Mouse (Mus musculus) hindbrain, postnatal 0 days (tissue): ENCODE measurements at regions not wholly inside any gene's neighbourhood (a gene's known extent, or its start where the extent isn't known, plus 50 kb on each side); places are given as distances from the start of the nearest gene placed in this dataset.

Source experiments
- ATAC-seq: fragments of 200-750 bp; cut with Nextera tagmentation; 2 replicates; pipeline ENCODE4 v1.8.0; 2017; ENCODE audit warnings: mild to moderate bottlenecking, moderate TSS enrichment, moderate library complexity
- DNase-seq: peaks from one replicate; pipeline ENCODE4 v3.0.0-alpha.2; 2015; ENCODE audit warnings: low spot score
- H3K27ac ChIP-seq: fragments of 300-500 bp; sonication (generic); 2 replicates; pipeline ENCODE4 v1.5.1; 2014; ENCODE audit warnings: mild to moderate bottlenecking
- H3K27me3 ChIP-seq: fragments of 300-500 bp; sonication (generic); 2 replicates; pipeline ENCODE4 v1.6.1; 2014; ENCODE audit warnings: low read length, mixed read lengths; ENCODE audit not compliant: insufficient read depth
- H3K36me3 ChIP-seq: fragments of 300-500 bp; sonication (generic); 2 replicates; pipeline ENCODE4 v1.6.1; 2014; ENCODE audit warnings: low read length, mixed read lengths; ENCODE audit not compliant: insufficient read depth
- H3K4me1 ChIP-seq: fragments of 300-500 bp; sonication (generic); 2 replicates; pipeline ENCODE4 v1.6.1; 2014; ENCODE audit warnings: antibody characterized with exemption, low read length, mixed read lengths; ENCODE audit not compliant: insufficient read depth
- H3K4me2 ChIP-seq: fragments of 300-500 bp; sonication (generic); 2 replicates; pipeline ENCODE4 v1.6.1; 2014; ENCODE audit warnings: low read depth, mild to moderate bottlenecking, low read length, moderate library complexity, mixed read lengths
- H3K4me3 ChIP-seq: fragments of 300-500 bp; sonication (generic); 2 replicates; pipeline ENCODE4 v1.5.1; 2014; ENCODE audit warnings: low read length
- H3K9ac ChIP-seq: fragments of 300-500 bp; sonication (generic); replicated peaks from 2 replicates; pipeline ENCODE4 v1.6.1; 2014; ENCODE audit warnings: mild to moderate bottlenecking, low read length, moderate library complexity, mixed read lengths
- H3K9me3 ChIP-seq: fragments of 300-500 bp; sonication (generic); 2 replicates; pipeline ENCODE4 v1.6.1; 2016; ENCODE audit warnings: low read length, mixed read lengths
- CTCF ChIP-seq: IDR thresholded peaks from 2 replicates; pipeline ENCODE4 v1.5.1; 2016; ENCODE audit warnings: antibody characterized with exemption, control low read depth, low read depth
- WGBS: fragments of 180-500 bp; shearing (Covaris S2); extraction: QIAGEN DNeasy Blood & Tissue Kit; methylation state at CpG from one replicate; pipeline ENCODE4 v1.1.7; 2014; 5-methylcytosine and 5-hydroxymethylcytosine counted together

DNA sequence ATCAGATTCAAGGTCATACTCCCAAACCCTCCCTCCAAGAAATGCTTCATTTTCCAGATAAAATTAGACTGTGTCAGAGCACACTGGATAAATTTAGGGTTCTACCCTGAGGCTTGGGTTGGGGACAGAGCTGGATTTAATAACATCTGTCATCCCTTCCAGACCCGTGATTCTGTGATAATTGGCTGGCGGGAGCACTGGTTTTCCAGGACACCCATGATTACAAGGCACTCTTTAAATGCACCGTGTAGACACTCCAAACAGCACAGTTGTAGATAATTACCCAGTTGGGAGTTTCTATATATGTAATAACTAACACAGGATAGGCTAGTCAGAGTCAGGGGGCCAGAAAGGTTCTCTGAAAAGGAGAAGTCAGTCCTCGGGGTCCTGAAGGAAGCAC is 108.4 kb upstream of the Nebl start:
- 44% methylated on average over 4 of the region's 4 CpGs for WGBS
- Histone ChIP-seq H3K4me1 (peaks cover 18% of the 10 kb centered on the region), H3K4me2 (no peak overlapping the region), H3K36me3 (no peaks in the 10 kb centered on the region), H3K9ac (no peak overlapping the region), H3K27ac (peak overlapping the region; percentile 78), H3K27me3 (no peaks in the 10 kb centered on the region), H3K9me3 (no peaks in the 10 kb centered on the region), H3K4me3 (no peak overlapping the region)
- TF ChIP-seq CTCF: no peak
- no peak for DNase-seq
- peak; percentile 9; the same call in 1 of the 2 replicates for ATAC-seq

DNA sequence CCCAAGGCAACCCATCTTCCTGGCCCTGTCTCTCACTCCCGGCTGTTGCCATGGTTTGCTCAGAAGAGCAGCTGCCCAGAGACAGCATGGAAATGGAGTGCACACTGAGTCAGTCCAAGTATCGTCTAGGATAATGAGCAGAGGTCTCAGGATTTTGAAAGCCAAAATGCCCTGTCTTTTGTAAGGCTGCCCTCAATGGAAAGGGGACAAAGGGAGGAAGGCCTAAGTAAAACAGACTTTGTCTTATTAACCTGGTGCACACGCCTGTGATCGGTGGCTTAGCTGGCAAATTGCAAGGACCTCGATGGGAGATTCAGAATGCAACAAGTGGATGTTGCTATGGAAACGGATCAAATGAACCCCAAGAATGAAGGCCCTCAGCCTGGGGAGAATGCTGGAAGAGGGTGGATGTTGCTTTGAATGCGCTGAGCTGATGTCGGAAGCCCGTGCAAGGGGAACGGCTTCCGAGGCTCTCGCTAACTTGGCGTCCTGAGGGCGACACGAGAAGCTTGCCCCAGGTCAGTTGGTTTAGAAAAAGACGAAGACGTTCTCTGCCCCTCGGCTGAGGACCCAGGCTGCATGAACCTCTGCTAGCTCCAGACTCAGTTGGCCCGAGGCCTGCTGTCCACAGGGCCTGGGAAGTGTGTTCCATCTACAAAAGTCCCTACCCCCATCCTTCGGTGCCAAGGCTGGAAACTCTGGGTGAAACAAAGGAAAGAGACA is 107.8 kb upstream of the Nebl start:
- peak; percentile 81 for ATAC-seq
- H3K9ac ChIP-seq: no peak overlapping the region

DNA sequence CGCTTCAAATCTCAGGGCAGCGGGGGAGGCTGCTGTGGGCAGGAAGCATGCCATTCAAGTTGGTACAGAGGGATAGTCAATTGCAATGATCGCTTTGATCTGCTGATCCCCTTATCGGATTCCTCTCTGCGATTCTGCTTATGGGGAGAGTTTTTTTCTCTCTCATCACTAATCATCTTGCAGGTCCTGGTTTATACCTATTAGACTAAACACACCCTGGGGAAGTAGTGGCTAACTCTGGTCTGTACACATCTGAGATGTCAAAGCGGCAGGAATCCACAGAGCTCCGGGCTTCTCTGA is 107.1 kb upstream of the Nebl start:
- Histone ChIP-seq H3K27me3 (no peaks in the 10 kb centered on the region), H3K9ac (no peak overlapping the region), H3K4me1 (peaks cover 18% of the 10 kb centered on the region), H3K9me3 (no peaks in the 10 kb centered on the region), H3K36me3 (no peaks in the 10 kb centered on the region), H3K4me2 (peak overlapping the region; percentile 11; the same call in 1 of the 2 replicates), H3K4me3 (no peak overlapping the region), H3K27ac (peak overlapping the region; percentile 22; the same call in 1 of the 2 replicates)
- 32% methylated on average over 7 of the region's 7 CpGs for WGBS
- no peak for TF ChIP-seq CTCF
- DNase-seq: no peak
- no peak for ATAC-seq

More for the DNA sequence above, 107.8 kb upstream of the Nebl start:
- Histone ChIP-seq H3K27ac (peak overlapping the region; percentile 78), H3K4me3 (no peak overlapping the region), H3K9me3 (no peaks in the 10 kb centered on the region), H3K36me3 (no peaks in the 10 kb centered on the region), H3K4me2 (peak overlapping the region; percentile 34), H3K4me1 (peaks cover 18% of the 10 kb centered on the region), H3K27me3 (no peaks in the 10 kb centered on the region)
- 15% methylated on average over 20 of the region's 20 CpGs for WGBS
- DNase-seq: peak; percentile 83
- TF ChIP-seq CTCF: no peak

DNA sequence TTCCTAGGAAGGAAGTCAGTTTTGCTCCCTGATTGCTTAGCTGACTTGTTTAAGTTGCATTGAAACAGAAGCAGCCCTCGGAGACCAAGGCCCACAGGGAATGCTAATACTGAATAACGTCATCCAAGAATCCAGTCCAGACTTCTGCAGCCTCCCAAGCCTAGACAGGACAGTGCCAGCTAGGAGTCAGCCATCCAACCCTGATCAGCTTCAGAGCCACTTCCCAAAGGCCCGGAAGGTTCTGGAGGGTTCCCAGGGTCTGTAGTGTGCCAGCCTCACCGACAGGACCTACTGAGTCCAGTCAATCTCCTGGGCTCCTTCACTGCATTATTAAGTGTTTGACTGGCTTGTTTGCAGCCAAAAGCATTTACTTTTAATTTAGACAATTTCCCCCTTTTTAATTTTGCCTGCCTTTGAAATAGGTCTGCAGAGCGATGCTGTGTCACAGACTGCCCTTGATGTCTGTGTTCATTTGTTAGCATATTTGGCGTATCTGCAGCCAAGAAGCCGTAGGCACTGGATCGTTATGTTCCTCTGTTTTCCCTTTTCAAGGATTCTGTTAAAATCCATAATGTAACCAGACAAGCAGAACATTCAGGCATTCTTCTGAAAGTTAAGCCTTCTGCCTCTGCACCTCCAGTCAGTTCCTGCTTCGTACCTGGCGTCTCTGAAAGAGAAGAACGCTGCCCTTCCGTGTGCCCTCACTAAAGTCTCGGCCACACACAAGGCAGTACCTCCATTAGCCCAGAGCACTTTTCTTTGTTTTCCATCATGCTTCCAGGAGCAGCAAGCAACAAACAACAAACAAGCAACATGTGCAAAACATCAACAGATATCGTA is 106.5 kb upstream of the Nebl start:
- DNase-seq (peak; percentile 58), ATAC-seq (peak; percentile 81)
- Histone ChIP-seq H3K4me3 (no peak overlapping the region), H3K36me3 (no peaks in the 10 kb centered on the region), H3K4me2 (peak overlapping the region; percentile 11; the same call in 1 of the 2 replicates), H3K27me3 (no peaks in the 10 kb centered on the region), H3K9me3 (no peaks in the 10 kb centered on the region), H3K9ac (no peak overlapping the region), H3K27ac (peak overlapping the region; percentile 22; the same call in 1 of the 2 replicates), H3K4me1 (peaks cover 18% of the 10 kb centered on the region)
- TF ChIP-seq CTCF: 0 out of 2 replicates have a peak, but pooled peaks have one; percentile 5
- WGBS: 30% methylated on average over 14 of the region's 14 CpGs

DNA sequence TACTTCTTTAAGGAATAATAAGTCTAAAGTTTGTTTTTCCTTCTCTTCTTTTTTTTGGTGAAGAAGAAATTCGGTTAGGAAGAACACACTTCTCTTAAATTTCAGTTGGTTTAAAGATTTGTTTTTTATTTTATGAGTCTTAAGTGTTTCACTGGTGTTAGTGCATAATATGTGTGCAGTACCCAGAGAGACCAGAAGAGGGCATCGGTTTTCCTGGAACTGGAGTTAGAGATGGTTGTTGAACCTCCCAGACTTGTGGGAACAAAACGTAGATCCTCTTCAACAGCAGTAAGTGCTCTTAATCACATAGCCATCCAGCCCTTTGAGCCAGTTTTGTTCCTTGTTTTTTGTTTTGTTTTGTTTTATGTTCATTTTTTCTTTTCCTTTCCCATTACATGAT is 101.5 kb upstream of the Nebl start:
- H3K4me1 ChIP-seq: peaks cover 5% of the 10 kb centered on the region; the same call in 1 of the 2 replicates
- no peak overlapping the region for H3K4me3 ChIP-seq
- H3K4me2 ChIP-seq: no peak overlapping the region
- peak; percentile 48 for TF ChIP-seq CTCF
- H3K9ac ChIP-seq: no peak overlapping the region
- no peaks in the 10 kb centered on the region for H3K27me3 ChIP-seq
- ATAC-seq (no peak), DNase-seq (no peak)
- H3K27ac ChIP-seq: no peak overlapping the region
- H3K9me3 ChIP-seq: no peaks in the 10 kb centered on the region
- no peaks in the 10 kb centered on the region for H3K36me3 ChIP-seq
- 85% methylated on average over 3 of the region's 3 CpGs for WGBS

DNA sequence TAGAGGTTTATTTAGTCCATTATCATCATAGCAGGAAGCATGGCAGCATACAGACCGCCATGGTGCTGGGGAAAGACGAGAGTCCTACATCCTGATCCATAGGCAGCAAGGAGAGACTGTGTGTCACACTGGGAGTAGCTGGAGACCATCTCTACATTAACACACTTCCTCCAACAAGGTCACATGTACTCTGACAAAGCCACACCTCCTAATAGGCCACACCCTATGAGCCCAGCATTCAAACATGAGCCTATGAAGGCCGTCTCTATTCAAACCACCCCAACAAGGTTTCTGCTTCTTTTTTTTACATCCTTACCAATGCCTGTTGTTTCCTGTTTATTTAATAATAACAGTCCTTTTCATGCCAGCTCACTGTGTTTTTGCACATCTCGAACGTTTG is 99.0 kb upstream of the Nebl start:
- no peak overlapping the region for H3K9ac ChIP-seq
- H3K4me3 ChIP-seq: no peak overlapping the region
- 79% methylated on average over 5 of the region's 5 CpGs for WGBS
- no peaks in the 10 kb centered on the region for H3K9me3 ChIP-seq
- DNase-seq (no peak), ATAC-seq (no peak)
- TF ChIP-seq CTCF: no peak
- H3K27ac ChIP-seq: no peak overlapping the region
- H3K4me2 ChIP-seq: no peak overlapping the region
- no peaks in the 10 kb centered on the region for H3K4me1 ChIP-seq
- H3K27me3 ChIP-seq: no peaks in the 10 kb centered on the region
- H3K36me3 ChIP-seq: no peaks in the 10 kb centered on the region

DNA sequence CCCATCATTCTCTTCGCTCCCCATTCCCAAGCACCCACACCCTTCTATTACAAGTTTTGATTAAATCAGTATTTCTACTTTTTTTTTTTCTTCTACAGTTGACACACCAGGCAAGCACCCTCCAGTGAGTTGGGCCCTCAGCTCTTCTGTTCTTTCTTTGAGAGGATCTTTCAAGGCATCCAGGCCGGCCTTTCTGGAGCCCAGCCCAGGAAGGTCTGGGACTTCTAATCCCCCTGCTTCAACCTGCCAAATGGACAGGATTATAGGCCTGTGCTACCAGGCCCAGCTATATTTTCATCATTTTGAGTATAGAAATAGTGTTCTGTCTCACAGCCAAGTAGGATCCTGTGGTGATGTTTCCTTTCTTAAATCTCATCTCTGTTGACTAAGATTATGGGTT is 94.0 kb upstream of the Nebl start:
- H3K36me3 ChIP-seq: no peaks in the 10 kb centered on the region
- no peaks in the 10 kb centered on the region for H3K27me3 ChIP-seq
- WGBS: 73% methylated on average over 2 of the region's 2 CpGs

More for the DNA sequence above, 94.0 kb upstream of the Nebl start:
- ATAC-seq (no peak), DNase-seq (peak; percentile 10)
- Histone ChIP-seq H3K9ac (no peak overlapping the region), H3K4me2 (no peak overlapping the region), H3K4me1 (no peaks in the 10 kb centered on the region), H3K4me3 (no peak overlapping the region), H3K9me3 (no peaks in the 10 kb centered on the region), H3K27ac (no peak overlapping the region)
- TF ChIP-seq CTCF: no peak
